Mouse (Mus musculus): ENCODE measurements around the gene Cyp2f2. TPM values are rescaled to one million over a fixed set of nuclear protein-coding genes. Genes with fewer than 3 reads are reported as not detected.

Cyp2f2 gene
- polyA plus RNA-seq, 1 experiment from 2014 or later = 10.5 TPM

DNA sequence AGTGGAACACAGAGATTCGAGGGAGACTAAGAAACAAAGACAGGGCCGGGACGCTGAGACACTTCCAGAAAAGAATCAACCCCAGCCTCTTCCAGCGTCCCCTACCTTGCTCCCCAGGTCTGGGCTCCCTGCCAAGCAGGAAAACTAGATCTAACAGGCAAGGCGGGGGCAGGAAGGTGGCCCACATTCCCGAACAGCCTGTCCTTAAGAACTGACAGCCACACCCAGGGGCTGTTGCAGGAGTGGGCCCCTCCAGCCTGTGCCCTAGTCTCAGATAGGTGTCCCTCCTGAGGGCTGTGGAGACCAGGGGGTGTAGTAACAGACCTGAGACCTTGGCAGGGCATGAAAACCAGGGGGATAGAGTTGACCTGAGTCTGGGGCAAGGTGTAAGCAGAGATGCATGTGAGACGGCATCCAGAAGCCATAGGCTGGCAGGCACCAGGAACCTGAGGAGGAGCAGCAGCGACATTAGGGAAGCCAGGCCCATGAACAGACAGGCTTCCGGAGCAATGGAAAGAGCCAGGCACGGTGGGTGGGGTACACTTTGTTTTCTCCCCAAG, 33.6 kb downstream of the Cyp2f2 start, which contains the start of gene Cyp2t4:
Gene Cyp2t4, plus strand, starts transcription at position 510 of the 560 bp plus-strand sequence.
- no peak for DNase-seq (ENCODE audit: low spot score)

- DNase-seq (ENCODE audit: low spot score) = no peak
Observed at GRCm38 (mm10) chr7:27156005-27156404, 36.3 kb downstream of the Cyp2f2 start.

DNA sequence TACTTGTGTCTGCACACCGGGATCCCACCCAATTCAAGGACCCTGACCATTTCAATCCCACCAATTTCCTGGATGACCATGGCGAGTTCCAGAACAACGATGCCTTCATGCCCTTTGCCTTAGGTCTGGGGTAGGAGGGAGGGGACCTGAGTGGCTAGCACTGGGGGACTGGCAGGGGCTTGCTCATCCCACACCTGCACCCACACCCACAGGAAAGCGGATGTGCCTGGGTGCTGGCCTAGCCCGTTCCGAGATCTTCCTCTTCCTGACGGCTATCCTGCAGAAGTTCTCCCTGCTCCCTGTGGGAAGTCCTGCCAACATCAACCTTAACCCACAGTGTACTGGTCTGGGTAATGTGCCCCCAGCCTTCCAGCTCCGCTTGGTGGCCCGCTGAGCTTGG, 38.5 kb downstream of the Cyp2f2 start:
- DNase-seq (ENCODE audit: low spot score) = no peak

- no peak for DNase-seq (ENCODE audit: low spot score)
Observed at GRCm38 (mm10) chr7:27159256-27159655, 39.5 kb downstream of the Cyp2f2 start.

GRCm38 (mm10) chr7:27159882-27160281, 40.2 kb downstream of the Cyp2f2 start:
- DNase-seq (ENCODE audit: low spot score) = peak; percentile 90

DNA sequence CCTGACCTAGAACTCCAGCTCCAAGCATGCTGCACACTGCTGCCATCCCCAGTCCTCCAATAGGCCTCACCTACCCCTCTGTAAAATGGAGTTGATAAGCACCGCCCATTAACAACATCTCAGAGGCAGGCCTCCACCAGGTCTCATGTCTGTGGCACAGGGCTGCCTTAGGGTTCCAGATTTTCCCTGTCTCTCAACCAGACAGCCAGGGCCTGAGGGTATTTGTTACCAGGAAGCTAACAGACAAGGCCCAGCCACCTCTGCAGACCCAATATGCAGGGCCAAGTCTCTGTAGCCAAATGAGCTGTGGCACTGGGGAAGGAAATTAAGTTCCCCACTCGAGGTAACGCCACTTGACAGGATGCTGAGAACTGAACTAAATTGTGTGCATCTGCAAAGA, 41.2 kb downstream of the Cyp2f2 start:
- DNase-seq (ENCODE audit: low spot score) = no peak

- no peak for DNase-seq (ENCODE audit: low spot score)
Observed at GRCm38 (mm10) chr7:27161744-27162143, 42.0 kb downstream of the Cyp2f2 start.

DNA sequence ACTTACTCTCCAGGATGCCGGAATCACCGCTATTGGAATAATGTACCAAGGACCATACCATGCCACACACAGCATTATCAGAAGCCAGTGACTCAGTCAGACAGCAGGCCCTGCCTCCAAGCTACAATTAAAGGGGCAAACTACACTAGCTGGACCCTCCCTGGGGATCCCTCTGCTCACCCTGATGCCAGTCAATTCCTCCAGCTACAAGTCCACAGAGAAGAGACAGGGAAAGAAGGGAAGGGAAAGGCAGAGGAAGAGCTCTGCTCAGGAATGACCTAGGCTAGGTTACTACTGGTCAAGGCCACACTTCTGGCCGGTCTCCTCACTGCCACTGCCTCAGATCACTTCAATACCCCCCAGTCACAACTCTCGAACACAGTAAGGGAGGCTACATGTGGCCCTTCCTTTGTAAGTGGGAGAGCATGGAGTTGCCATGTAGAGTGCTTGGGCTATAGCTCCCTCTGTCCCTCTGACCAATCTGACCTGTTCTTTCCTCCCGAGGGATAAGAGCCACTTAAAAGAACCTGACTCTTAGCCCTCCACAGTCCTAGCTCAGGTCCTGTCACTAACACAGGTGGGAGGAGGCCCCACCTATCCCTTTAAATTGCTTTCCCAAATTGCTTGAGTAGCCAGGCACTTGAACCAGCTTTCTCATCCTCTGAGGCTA, 43.2 kb downstream of the Cyp2f2 start:
- no peak for DNase-seq (ENCODE audit: low spot score)

- no peak for DNase-seq (ENCODE audit: low spot score)
Observed at GRCm38 (mm10) chr7:27163450-27163805, 43.7 kb downstream of the Cyp2f2 start.

- no peak for DNase-seq (ENCODE audit: low spot score)
Observed at GRCm38 (mm10) chr7:27164112-27164947, 44.6 kb downstream of the Cyp2f2 start.

DNA sequence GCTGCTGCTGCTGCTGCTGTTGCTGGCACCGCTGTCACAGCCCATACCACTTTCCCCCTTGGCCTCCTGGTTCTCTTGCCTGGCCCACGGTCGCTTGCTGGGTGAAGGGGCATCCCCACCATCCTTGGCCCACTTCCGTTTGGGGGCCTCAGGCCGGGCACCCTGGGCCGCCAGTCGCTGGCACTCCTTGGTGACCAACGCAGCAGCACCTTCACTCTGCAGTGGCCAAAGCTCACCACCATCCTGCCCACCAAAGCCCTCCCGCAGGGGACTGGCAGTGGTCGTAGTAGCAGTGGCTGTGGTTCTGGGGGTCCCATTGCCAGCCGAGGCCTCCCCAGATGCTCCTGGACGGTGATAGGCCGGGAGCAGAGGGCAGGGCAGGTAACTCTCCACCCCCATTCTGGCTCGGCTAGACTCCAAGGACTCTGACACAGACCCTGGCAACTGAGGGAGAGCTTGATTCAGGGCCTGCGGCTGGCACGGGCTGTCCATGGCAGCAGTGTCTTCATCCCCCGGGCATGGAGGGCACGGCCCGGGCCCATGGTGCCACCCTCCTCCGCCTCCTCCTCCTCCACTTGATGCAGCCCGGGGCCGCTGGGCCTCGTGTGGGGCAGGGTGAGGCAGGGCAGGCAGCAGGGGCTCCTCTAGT, 45.4 kb downstream of the Cyp2f2 start:
- DNase-seq (ENCODE audit: low spot score) = no peak

DNA sequence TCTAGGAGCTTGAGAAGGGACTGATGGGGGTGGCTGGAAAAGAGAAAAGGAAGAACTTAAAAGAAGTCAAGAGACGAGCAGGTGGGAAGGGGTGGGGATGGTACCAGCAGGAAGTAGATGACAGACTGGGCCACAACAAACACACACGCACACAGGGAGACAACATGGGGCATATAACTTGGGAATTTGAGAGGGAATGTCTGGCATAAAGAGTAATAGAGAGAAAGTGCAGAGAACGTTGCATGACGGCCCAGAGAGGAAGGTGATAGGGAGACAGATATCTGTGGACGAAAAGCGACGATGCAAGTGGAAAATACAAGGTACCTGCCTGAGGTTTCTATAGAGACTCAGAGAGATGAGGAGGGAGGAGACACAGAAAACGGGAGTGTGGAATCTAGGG, 46.0 kb downstream of the Cyp2f2 start:
- DNase-seq (ENCODE audit: low spot score) = peak; percentile 34

- peak; percentile 87 for DNase-seq (ENCODE audit: low spot score)
Observed at GRCm38 (mm10) chr7:27166229-27166613, 46.5 kb downstream of the Cyp2f2 start.

GRCm38 (mm10) chr7:27166614-27167474, 47.1 kb downstream of the Cyp2f2 start, which contains the start of gene Egln2:
Gene Egln2, minus strand, starts transcription at chr7:27166802.
- DNase-seq (ENCODE audit: low spot score) = peak; percentile 97

GRCm38 (mm10) chr7:27167475-27168094, 47.9 kb downstream of the Cyp2f2 start:
- DNase-seq (ENCODE audit: low spot score) = no peak

GRCm38 (mm10) chr7:27168371-27168770, 48.7 kb downstream of the Cyp2f2 start:
- DNase-seq (ENCODE audit: low spot score) = no peak

GRCm38 (mm10) chr7:27170981-27171380, 51.3 kb downstream of the Cyp2f2 start:
- no peak for DNase-seq (ENCODE audit: low spot score)

GRCm38 (mm10) chr7:27174496-27174895, 54.8 kb downstream of the Cyp2f2 start:
- DNase-seq (ENCODE audit: low spot score) = no peak

DNA sequence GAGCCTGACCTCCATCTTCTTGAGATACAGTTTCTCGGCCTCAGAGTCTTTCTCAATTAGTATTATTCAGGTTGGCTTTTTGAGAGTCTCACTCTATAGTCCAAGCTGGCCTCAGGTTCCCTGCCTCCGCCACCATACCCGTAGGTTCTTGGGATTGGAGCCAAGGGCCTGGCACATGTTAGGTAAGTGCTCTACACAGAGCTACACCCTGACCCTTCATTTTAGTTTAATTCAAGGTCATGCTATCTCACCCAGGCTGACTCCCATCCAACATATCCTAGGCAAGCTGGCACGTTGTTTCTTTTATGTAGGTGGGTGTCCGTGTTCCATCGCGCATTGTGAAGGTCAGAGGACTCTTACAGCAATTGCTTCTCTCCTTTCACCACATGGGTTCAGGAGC, 55.2 kb downstream of the Cyp2f2 start:
- no peak for DNase-seq (ENCODE audit: low spot score)

- DNase-seq (ENCODE audit: low spot score) = no peak
Observed at GRCm38 (mm10) chr7:27177942-27178323, 58.2 kb downstream of the Cyp2f2 start.
